Mouse (Mus musculus) olfactory bulb, adult 2 months (tissue): ENCODE results near the gene Adamts17.

Experiments
- CTCF ChIP-seq: fragments of 200-500 bp; IDR thresholded peaks from 2 replicates; pipeline ENCODE4 v1.5.1; 2012; ENCODE audit warnings: low read depth, mild to moderate bottlenecking, low read length, moderate library complexity; ENCODE audit not compliant: insufficient read depth
- POLR2A ChIP-seq: fragments of 200-500 bp; IDR thresholded peaks from 2 replicates; pipeline ENCODE4 v1.6.1; 2012; ENCODE audit warnings: mild to moderate bottlenecking, low read depth, low read length, moderate library complexity; ENCODE audit not compliant: insufficient read depth

DNA sequence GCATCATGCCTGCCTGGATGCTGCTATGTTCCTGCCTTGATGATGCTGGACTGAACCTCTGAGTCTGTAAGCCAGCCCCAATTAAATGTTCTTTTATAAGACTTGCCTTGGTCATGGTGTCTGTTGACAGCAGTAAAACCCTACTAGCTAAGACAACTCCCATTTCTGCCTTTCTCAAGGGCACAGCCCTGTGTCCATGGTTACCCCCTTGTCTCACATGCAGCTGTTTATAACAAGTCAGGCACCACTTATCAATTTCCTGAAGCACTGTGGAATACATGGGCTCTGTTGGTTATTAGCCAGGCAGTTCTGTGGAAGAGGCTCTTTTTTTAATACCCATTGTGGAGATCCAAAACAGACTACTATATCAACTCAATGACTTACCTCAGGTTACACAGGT lies 193.1 kb downstream of the Adamts17 start:
- TF ChIP-seq POLR2A (no peak), CTCF (no peak)
